Mouse (Mus musculus) effector memory CD4-positive, alpha-beta T cell, adult 7 months (primary cell): ENCODE data around the gene Gga3. TPM values are rescaled to one million over a fixed set of nuclear protein-coding genes. Genes with fewer than 3 reads are reported as not detected.

Experiments used
- polyA plus RNA-seq: library from polyadenylated mRNA; unstranded; fragments of 100-300 nt; shearing (Covaris generic); gene quantifications from one replicate; pipeline ENCODE4 v1.2.1, GENCODE M21; 2017

Gene Gga3
- 33.7 TPM for polyA plus RNA-seq

GRCm38 (mm10) chr11:115603476-115604303, at the start of gene Gga3, which contains the start of gene Mrps7:
Gene Gga3 (minus strand): TSS chr11:115604051.
Gene Mrps7 (plus strand): TSS chr11:115603925.

GRCm38 (mm10) chr11:115627705-115628464, 24.0 kb upstream of the Gga3 start, which contains the start of gene Slc25a19:
Gene Slc25a19 (minus strand): TSS chr11:115628295.

GRCm38 (mm10) chr11:115612410-115613137, 8.7 kb upstream of the Gga3 start, which contains the start of gene Mif4gd:
Gene Mif4gd (minus strand): TSS chr11:115612969.

GRCm38 (mm10) chr11:115564064-115564809, 39.6 kb downstream of the Gga3 start, which contains the start of gene Nup85:
Gene Nup85 (plus strand): TSS chr11:115564434.

GRCm38 (mm10) chr11:115536038-115536681, 67.7 kb downstream of the Gga3 start, which contains the start of gene Sumo2:
Gene Sumo2 (minus strand): TSS chr11:115536276.

Other genes with a start within 250 kb of the Gga3 start
- 47.3 TPM for gene Hid1, start 236.3 kb downstream of the Gga3 start, polyA plus RNA-seq
- gene Cdr2l, start 222.1 kb downstream of the Gga3 start, polyA plus RNA-seq: 0.34 TPM
- gene Mrpl58, start 200.3 kb downstream of the Gga3 start, polyA plus RNA-seq: 82.4 TPM
- gene Atp5h, start 184.1 kb downstream of the Gga3 start, polyA plus RNA-seq: 600 TPM
- 81.7 TPM for gene Kctd2, start 183.9 kb downstream of the Gga3 start, polyA plus RNA-seq
- 0.45 TPM for gene Trim80, start 163.5 kb downstream of the Gga3 start, polyA plus RNA-seq
- gene Slc16a5, start 141.6 kb downstream of the Gga3 start, polyA plus RNA-seq: 1.3 TPM
- gene Armc7, start 128.4 kb downstream of the Gga3 start, polyA plus RNA-seq: 45.1 TPM
- 208 TPM for gene Nt5c, start 112.2 kb downstream of the Gga3 start, polyA plus RNA-seq
- gene Jpt1, start 89.7 kb downstream of the Gga3 start, polyA plus RNA-seq: 368 TPM
- 690 TPM for gene Sumo2, start 67.8 kb downstream of the Gga3 start, polyA plus RNA-seq
- 58.3 TPM for gene Nup85, start 39.6 kb downstream of the Gga3 start, polyA plus RNA-seq
- 94.3 TPM for gene Mrps7, start 126 bp downstream of the Gga3 start, polyA plus RNA-seq
- gene Mif4gd, start 8.9 kb upstream of the Gga3 start, polyA plus RNA-seq: 499 TPM
- 77.3 TPM for gene Slc25a19, start 24.2 kb upstream of the Gga3 start, polyA plus RNA-seq
- 258 TPM for gene Grb2, start 104.5 kb upstream of the Gga3 start, polyA plus RNA-seq
- 16.2 TPM for gene Tmem94, start 161.4 kb upstream of the Gga3 start, polyA plus RNA-seq
- 1.2 TPM for gene Caskin2, start 209.6 kb upstream of the Gga3 start, polyA plus RNA-seq
- 29.4 TPM for gene Tsen54, start 210.7 kb upstream of the Gga3 start, polyA plus RNA-seq
- 29.6 TPM for gene Llgl2, start 220.0 kb upstream of the Gga3 start, polyA plus RNA-seq